Mouse (Mus musculus): ENCODE data around the gene Tenm3. TPM values are rescaled to one million over a fixed set of nuclear protein-coding genes. Genes with fewer than 3 reads are reported as not detected.

Gene Tenm3
- polyA plus RNA-seq, 1 experiment from 2014 or later = 4.7 TPM

DNA sequence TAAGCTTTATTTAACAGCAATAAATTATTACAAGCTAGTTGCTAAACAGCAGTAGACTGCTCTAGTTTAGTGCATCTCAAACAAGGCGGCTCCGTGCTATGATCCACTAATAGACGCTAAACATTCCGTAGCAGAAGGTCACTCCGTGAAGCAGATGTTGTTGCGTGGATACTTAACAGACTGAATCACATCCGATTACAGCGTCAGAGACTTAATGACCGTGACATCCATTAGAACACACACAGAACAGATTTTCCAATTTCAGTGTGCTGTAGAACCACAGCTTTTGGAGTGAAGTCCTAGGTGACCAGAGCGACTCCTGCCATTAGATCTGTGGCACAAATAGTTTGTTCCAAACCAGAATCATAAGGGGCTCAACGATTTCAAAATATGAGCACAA lies 426.0 kb downstream of the Tenm3 start:
- ATAC-seq = no peak
- DNase-seq = no peak
- Histone ChIP-seq H3K4me2 (ENCODE audit: low read depth, low read length) (no peak overlapping the region), H3K27ac (ENCODE audit: low read depth) (no peak overlapping the region), H3K36me3 (replicated peaks; ENCODE audit: insufficient read depth, low read length) (no peaks in the 10 kb centered on the region; the same call in 1 of the 2 replicates), H3K27me3 (ENCODE audit: insufficient read depth, low read length) (no peaks in the 10 kb centered on the region), H3K4me1 (ENCODE audit: insufficient read depth) (no peaks in the 10 kb centered on the region), H3K9me3 (ENCODE audit: low read length) (peaks cover 4% of the 10 kb centered on the region; the same call in 1 of the 2 replicates), H3K4me3 (ENCODE audit: low read depth, low read length) (no peak overlapping the region), H3K9ac (replicated peaks) (no peak overlapping the region)
- WGBS (ENCODE audit: insufficient replicate concordance) = 88% methylated on average over 11 of the region's 11 CpGs
- TF ChIP-seq CTCF (IDR thresholded peaks at IDR 0.05; ENCODE audit: low read depth) = no peak
- TF ChIP-seq EP300 (IDR thresholded peaks at IDR 0.05; ENCODE audit: low read depth) = no peak

- H3K4me3 ChIP-seq (ENCODE audit: low read depth, low read length) = no peak overlapping the region
- ATAC-seq (no peak), DNase-seq (no peak)
- peaks cover 7% of the 10 kb centered on the region for H3K9me3 ChIP-seq (ENCODE audit: low read length)
- no peaks in the 10 kb centered on the region for H3K4me1 ChIP-seq (ENCODE audit: insufficient read depth)
- no peak for TF ChIP-seq EP300 (IDR thresholded peaks at IDR 0.05; ENCODE audit: low read depth)
- no peak for TF ChIP-seq CTCF (IDR thresholded peaks at IDR 0.05; ENCODE audit: low read depth)
- no peak overlapping the region for H3K4me2 ChIP-seq (ENCODE audit: low read depth, low read length)
- no peak overlapping the region for H3K27ac ChIP-seq (ENCODE audit: low read depth)
- WGBS (ENCODE audit: insufficient replicate concordance) = 78% methylated on average over 8 of the region's 8 CpGs
- no peaks in the 10 kb centered on the region; the same call in 1 of the 2 replicates for H3K36me3 ChIP-seq (replicated peaks; ENCODE audit: insufficient read depth, low read length)
- no peaks in the 10 kb centered on the region for H3K27me3 ChIP-seq (ENCODE audit: insufficient read depth, low read length)
- H3K9ac ChIP-seq (replicated peaks) = no peak overlapping the region
Measured at GRCm38 (mm10) chr8:48410916-48411315, 432.8 kb downstream of the Tenm3 start.

- no peak for DNase-seq
- ATAC-seq = no peak
- Histone ChIP-seq H3K4me2 (ENCODE audit: low read depth, low read length) (no peak overlapping the region), H3K27ac (ENCODE audit: low read depth) (no peak overlapping the region), H3K27me3 (ENCODE audit: insufficient read depth, low read length) (no peaks in the 10 kb centered on the region), H3K4me1 (ENCODE audit: insufficient read depth) (no peaks in the 10 kb centered on the region), H3K9me3 (ENCODE audit: low read length) (no peaks in the 10 kb centered on the region), H3K36me3 (replicated peaks; ENCODE audit: insufficient read depth, low read length) (no peaks in the 10 kb centered on the region), H3K9ac (replicated peaks) (no peak overlapping the region), H3K4me3 (ENCODE audit: low read depth, low read length) (no peak overlapping the region)
- 73% methylated on average over 12 of the region's 12 CpGs for WGBS (ENCODE audit: insufficient replicate concordance)
- TF ChIP-seq EP300 (IDR thresholded peaks at IDR 0.05; ENCODE audit: low read depth) = no peak
- TF ChIP-seq CTCF (IDR thresholded peaks at IDR 0.05; ENCODE audit: low read depth) = no peak
Measured at GRCm38 (mm10) chr8:48400572-48400972, 443.2 kb downstream of the Tenm3 start.

DNA sequence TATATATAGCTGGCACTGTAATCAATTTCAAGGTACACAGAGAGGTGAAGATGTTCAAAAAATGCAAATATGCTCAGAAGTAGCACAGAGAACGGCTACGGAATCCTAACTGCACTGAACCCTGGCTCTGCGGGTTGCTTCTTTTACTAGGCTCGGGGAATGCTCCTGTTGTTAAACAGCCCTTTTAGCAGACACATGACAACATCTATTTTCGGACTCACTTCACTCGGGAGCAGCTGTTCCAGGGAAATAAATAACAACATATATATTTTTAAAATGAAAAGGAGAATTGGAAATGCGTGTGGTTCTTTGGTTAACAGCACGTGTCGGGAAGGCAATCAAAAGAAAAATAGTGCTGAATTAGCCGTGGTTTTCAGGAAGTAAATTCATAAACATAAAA lies 457.9 kb downstream of the Tenm3 start:
- no peaks in the 10 kb centered on the region for H3K9me3 ChIP-seq (ENCODE audit: low read length)
- DNase-seq = no peak
- no peaks in the 10 kb centered on the region for H3K27me3 ChIP-seq (ENCODE audit: insufficient read depth, low read length)
- H3K4me2 ChIP-seq (ENCODE audit: low read depth, low read length) = no peak overlapping the region
- 76% methylated on average over 10 of the region's 10 CpGs for WGBS (ENCODE audit: insufficient replicate concordance)
- TF ChIP-seq CTCF (IDR thresholded peaks at IDR 0.05; ENCODE audit: low read depth) (no peak), EP300 (IDR thresholded peaks at IDR 0.05; ENCODE audit: low read depth) (no peak)
- no peak overlapping the region for H3K27ac ChIP-seq (ENCODE audit: low read depth)
- H3K9ac ChIP-seq (replicated peaks) = no peak overlapping the region
- no peak for ATAC-seq
- no peaks in the 10 kb centered on the region for H3K36me3 ChIP-seq (replicated peaks; ENCODE audit: insufficient read depth, low read length)
- H3K4me3 ChIP-seq (ENCODE audit: low read depth, low read length) = no peak overlapping the region
- no peaks in the 10 kb centered on the region for H3K4me1 ChIP-seq (ENCODE audit: insufficient read depth)

GRCm38 (mm10) chr8:48380035-48380434 lies 463.7 kb downstream of the Tenm3 start:
- H3K27ac ChIP-seq (ENCODE audit: low read depth) = no peak overlapping the region
- H3K27me3 ChIP-seq (ENCODE audit: insufficient read depth, low read length) = no peaks in the 10 kb centered on the region
- DNase-seq (no peak), ATAC-seq (no peak)
- no peaks in the 10 kb centered on the region for H3K36me3 ChIP-seq (replicated peaks; ENCODE audit: insufficient read depth, low read length)
- no peak for TF ChIP-seq CTCF (IDR thresholded peaks at IDR 0.05; ENCODE audit: low read depth)
- no peak for TF ChIP-seq EP300 (IDR thresholded peaks at IDR 0.05; ENCODE audit: low read depth)
- 83% methylated on average over 12 of the region's 12 CpGs for WGBS (ENCODE audit: insufficient replicate concordance)
- no peak overlapping the region for H3K4me3 ChIP-seq (ENCODE audit: low read depth, low read length)
- no peaks in the 10 kb centered on the region for H3K9me3 ChIP-seq (ENCODE audit: low read length)
- no peaks in the 10 kb centered on the region for H3K4me1 ChIP-seq (ENCODE audit: insufficient read depth)
- H3K9ac ChIP-seq (replicated peaks) = no peak overlapping the region
- no peak overlapping the region for H3K4me2 ChIP-seq (ENCODE audit: low read depth, low read length)

DNA sequence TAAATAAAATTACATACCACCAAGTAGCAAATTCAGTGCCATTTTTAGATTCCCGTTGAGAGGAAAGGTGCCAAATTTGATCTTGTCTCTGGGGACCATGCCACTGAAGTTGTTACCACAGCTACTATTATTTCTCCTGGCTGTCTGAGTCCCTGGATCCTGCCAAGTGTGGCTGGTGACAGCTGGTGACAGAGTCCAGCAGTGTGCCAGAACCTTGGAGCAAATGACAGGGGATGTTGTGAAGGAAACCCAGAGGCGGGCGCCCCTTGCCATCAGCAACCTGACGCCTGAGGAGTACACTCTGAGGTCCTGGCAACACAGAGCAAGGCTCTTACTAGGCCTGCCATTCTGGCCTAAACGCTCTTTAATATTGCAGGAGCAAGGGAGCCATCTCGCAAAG lies 467.0 kb downstream of the Tenm3 start:
- Histone ChIP-seq H3K4me3 (ENCODE audit: low read depth, low read length) (no peak overlapping the region), H3K27me3 (ENCODE audit: insufficient read depth, low read length) (no peaks in the 10 kb centered on the region), H3K27ac (ENCODE audit: low read depth) (no peak overlapping the region), H3K4me2 (ENCODE audit: low read depth, low read length) (no peak overlapping the region), H3K9ac (replicated peaks) (no peak overlapping the region), H3K4me1 (ENCODE audit: insufficient read depth) (no peaks in the 10 kb centered on the region), H3K9me3 (ENCODE audit: low read length) (no peaks in the 10 kb centered on the region), H3K36me3 (replicated peaks; ENCODE audit: insufficient read depth, low read length) (no peaks in the 10 kb centered on the region)
- DNase-seq = no peak
- TF ChIP-seq CTCF (IDR thresholded peaks at IDR 0.05; ENCODE audit: low read depth) = no peak
- no peak for TF ChIP-seq EP300 (IDR thresholded peaks at IDR 0.05; ENCODE audit: low read depth)
- 77% methylated on average over 6 of the region's 6 CpGs for WGBS (ENCODE audit: insufficient replicate concordance)
- ATAC-seq = no peak

DNA sequence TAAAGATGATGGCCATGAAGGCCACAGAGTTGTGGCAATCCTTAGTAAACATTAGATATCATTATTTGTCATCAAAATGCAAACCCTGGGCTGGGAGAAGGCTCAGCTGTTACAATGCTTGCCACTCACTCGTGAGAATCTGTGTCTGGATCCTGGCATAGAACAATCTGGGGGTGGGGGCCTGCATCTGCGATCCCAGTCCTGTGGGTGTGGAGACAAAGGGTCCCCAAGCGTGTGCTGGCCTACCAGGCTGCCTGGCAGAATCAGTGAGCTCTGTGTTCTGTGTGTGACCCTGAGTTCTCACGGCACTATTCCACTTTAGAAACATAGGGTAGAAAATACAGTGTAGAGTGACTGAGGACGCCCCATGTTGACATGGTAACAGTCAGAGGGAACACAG lies 468.6 kb downstream of the Tenm3 start:
- Histone ChIP-seq H3K9ac (replicated peaks) (no peak overlapping the region), H3K9me3 (ENCODE audit: low read length) (no peaks in the 10 kb centered on the region), H3K27me3 (ENCODE audit: insufficient read depth, low read length) (no peaks in the 10 kb centered on the region), H3K36me3 (replicated peaks; ENCODE audit: insufficient read depth, low read length) (no peaks in the 10 kb centered on the region), H3K4me3 (ENCODE audit: low read depth, low read length) (no peak overlapping the region), H3K27ac (ENCODE audit: low read depth) (no peak overlapping the region), H3K4me2 (ENCODE audit: low read depth, low read length) (no peak overlapping the region), H3K4me1 (ENCODE audit: insufficient read depth) (no peaks in the 10 kb centered on the region)
- ATAC-seq (no peak), DNase-seq (no peak)
- no peak for TF ChIP-seq EP300 (IDR thresholded peaks at IDR 0.05; ENCODE audit: low read depth)
- 67% methylated on average over 5 of the region's 5 CpGs for WGBS (ENCODE audit: insufficient replicate concordance)

Data from liver, postnatal 0 days (tissue).